Mouse (Mus musculus): Measurements from ENCODE around the gene Atp2a2.

DNA sequence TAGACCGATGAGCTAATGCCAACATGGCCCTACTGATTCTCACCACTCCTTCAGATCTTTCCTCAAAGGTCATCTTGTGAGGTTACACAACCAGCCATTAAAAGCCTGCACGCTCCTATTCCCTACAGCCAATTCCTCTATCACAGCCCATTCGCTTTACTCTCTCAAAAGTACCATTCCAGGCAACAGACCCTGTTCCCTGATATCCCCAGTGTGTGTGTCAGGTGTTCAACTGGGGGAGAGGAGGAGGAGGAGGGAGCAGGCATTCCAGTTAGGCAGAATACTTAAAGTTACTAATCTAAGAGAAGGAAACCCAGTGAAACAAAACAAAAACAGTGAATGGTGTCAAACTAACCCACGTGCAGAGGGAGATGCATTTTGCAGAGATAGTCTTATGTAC is 5.0 kb downstream of the Atp2a2 start:
- TF ChIP-seq CTCF (IDR thresholded peaks at IDR 0.05; ENCODE audit: low read depth) (no peak), EP300 (IDR thresholded peaks at IDR 0.05; ENCODE audit: low read depth) (no peak)

All from heart, postnatal 0 days (tissue).